Mouse (Mus musculus): ENCODE measurements around the gene Gcm1.

Gcm1 gene

DNA sequence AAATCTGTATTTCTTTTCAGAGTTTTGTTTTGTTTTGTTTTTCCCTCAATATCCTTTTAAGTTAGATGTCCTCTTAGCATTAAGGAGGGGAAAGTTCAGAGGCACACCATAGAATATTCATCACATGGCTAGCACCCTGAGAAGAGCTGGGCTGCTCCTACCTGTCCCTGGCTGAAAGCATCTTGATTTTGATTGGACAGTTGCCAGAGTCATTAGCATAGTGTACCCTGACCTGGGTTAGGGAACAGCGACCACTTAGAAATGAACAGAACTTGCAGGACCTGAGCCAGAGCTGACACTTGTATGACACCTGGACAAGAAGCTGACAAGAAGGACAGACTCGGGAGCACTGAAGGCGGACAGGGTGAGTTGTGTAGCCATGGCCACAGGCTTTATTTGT lies at the start of gene Gcm1:
Gcm1 (plus strand) TSS at position 248 of the 400 bp plus-strand sequence.
- no peak for DNase-seq (ENCODE audit: low spot score in 2 of 2)

DNA sequence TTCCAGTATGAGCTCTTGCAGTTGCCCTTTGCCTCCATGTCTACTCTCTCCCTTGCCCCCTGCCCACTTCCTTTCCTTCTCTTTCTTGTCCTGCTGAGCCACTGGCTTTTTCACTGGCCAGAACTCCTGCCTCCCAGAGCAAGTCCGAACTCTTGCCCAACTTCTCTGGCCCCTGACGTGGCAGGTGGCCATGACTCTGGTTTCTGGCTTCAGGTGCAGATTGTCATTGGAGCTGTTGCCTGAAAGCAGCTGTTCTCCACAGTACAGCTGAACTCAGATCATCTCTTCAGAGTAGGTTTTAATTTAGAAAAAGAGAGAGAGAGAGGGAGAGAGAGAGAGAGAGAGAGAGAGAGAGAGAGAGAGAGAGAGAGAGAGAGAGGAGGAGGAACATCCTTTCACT lies 48.4 kb upstream of the Gcm1 start:
- no peak for DNase-seq (ENCODE audit: low spot score in 2 of 2)

DNA sequence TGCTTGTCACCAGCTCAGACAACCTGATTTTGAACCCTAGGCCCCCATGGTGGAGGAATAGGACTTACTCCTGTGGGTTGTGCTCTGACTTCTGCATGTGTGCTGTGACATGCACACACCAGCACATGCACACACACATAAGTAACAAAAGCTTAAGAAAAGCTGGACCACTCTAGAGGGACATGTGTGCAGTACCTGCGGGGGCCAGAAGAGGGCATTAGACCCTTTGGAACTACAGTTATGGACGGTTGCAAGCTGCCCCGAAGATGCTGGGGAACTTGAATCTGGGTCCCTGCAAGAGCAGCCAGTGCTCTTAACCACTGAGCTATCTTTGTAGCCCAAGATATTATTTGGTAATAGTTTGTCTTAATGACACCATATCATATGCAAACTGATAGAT lies 46.2 kb upstream of the Gcm1 start:
- no peak for DNase-seq (ENCODE audit: low spot score in 2 of 2)

DNA sequence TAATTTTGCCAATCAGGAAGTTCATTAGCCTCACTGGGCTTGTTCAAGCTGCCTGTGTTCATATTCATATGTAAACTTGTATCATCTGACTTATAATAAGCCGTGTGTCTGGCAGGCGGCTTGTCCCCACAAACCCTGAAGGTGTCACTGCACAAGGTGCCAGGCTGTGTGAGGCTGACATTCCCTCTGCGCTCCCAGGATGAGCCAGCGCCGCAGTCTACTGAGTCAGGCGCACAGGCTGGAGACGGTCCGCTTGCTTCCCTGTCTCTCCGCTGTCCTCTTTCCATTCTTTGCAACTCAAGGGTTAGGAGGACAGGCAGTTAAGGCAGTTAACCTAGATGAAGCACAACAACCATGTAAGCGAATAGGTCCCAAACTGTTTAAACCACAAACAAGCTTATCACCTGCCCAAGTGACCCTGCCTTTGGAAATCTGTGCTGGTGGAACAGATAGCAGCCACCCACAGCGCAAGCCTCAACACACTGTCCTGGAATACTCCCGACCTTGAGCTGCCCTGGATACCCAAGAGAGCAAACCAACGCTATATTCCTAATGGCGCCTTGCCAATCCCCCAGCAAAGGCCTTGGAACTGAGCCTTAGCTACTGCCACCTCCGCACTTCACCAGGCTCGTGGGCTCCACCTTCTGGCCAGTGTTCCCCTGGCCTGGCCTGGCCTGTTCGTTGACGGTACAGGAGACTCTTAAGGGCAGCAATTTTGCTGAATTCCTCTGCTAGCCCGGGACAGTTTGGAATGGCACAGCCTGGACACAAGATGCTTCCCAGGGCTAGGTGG lies 45.3 kb upstream of the Gcm1 start:
- peak; percentile 66 to 87 for DNase-seq (ENCODE audit: low spot score in 2 of 2)

DNA sequence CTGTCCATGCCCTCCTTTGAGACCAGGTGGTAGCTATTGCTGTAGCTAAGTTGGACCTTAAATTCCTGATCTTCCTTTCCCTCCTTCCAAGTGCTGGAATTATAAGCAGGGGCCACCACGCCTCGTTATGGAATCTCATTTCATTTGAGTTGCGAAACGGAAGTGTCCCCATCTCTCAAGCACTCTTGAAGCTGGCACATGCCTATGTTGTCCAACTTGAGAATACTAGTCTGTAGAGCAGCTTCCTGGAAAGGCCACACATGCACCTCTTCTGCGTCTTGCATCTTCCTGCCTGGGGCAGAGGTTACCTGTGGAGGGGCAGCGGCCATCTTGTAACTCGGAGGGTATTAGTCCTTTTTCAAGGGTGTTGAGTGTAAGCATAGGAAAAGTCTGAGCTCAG lies 42.3 kb upstream of the Gcm1 start:
- DNase-seq (ENCODE audit: low spot score in 2 of 2), result no peak

- no peak for DNase-seq (ENCODE audit: low spot score in 2 of 2)
Measured at GRCm38 (mm10) chr9:78010187-78010586, 41.5 kb upstream of the Gcm1 start.

DNA sequence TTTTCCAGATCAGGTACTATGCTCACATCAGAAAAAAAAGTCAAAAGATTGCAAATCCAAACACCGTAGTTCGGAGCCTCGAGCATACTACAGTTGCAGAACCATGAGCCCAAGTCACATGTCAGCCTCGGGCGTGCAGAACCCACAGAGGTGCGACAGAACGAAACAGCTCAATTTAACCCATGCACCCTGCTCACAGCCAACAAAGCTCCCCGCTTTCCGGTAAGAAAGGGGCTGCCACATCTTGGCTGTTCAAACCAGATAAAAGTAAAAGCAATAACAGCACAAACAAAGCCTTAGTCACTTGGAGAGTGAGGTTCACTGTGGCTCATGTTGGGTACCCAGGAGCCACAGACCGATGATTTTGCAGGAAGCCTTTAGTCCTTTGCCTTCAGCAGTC lies 41.0 kb upstream of the Gcm1 start:
- DNase-seq (ENCODE audit: low spot score in 2 of 2), result no peak

- DNase-seq (ENCODE audit: low spot score in 2 of 2), result no peak
Measured at GRCm38 (mm10) chr9:78012066-78012465, 39.7 kb upstream of the Gcm1 start.

DNA sequence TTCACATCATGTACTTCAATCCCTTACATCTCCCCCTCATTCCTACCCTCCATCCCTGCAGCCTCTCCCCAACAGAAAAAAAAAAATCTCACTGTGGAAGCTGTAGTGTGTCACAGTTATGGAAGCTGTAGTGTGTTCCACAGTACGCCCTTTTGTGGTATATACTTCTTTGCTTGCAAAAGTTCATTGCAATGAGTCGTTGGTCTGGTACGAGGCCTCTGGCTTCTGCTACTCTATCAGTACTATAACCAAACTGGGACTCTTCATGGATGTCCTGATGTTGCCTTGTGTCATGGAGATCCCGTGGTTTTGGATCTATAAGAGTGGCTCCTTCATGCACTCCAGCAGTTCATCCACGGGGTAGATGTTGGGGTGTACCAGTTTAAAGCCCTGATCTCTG lies 39.0 kb upstream of the Gcm1 start:
- no peak for DNase-seq (ENCODE audit: low spot score in 2 of 2)

DNA sequence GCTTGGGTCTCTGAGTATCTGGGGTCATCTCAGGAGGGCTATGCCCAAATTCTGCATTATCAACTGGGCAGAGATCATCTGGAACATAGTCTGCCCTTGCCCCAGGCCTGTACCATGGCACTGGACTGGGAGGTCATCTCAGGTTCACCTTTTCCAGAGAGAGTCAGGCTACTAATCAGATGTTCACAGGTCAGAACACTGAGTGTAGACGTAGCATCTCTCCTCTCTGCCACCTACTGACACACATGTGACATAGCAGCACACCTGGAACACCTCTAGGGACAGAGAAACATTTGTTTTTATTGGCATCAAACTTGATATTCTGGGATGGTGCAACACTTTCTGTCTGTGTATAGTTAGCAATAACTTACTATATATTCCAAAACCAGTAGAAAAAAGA lies 37.9 kb upstream of the Gcm1 start:
- no peak for DNase-seq (ENCODE audit: low spot score in 2 of 2)

- no peak for DNase-seq (ENCODE audit: low spot score in 2 of 2)
Measured at GRCm38 (mm10) chr9:78015816-78016215, 35.9 kb upstream of the Gcm1 start.

GRCm38 (mm10) chr9:78016288-78016687 lies 35.4 kb upstream of the Gcm1 start:
- DNase-seq (ENCODE audit: low spot score in 2 of 2), result no peak

DNA sequence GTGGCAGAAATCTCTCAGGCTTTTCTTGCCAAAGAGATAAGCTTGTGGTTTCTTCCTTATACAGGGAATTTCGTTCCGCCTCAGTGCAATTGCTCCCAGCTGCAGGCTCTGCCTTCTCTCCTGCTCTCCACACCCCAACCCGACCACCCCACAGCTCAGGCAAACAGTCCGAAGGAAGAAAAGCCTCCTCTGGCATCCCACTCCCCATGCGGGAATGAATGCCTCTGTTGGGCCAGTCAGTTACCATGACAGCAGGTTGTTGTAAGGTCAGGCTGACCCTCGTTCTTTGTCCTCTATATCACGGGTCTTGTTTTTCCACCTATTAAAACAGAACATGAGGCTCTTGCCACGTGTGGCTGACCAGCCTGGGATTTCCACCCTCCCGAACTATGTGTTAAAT lies 30.5 kb upstream of the Gcm1 start:
- DNase-seq (ENCODE audit: low spot score in 2 of 2), result no peak

GRCm38 (mm10) chr9:78022187-78022945 lies 29.4 kb upstream of the Gcm1 start:
- peak; percentile 20 to 54 for DNase-seq (ENCODE audit: low spot score in 2 of 2)

DNA sequence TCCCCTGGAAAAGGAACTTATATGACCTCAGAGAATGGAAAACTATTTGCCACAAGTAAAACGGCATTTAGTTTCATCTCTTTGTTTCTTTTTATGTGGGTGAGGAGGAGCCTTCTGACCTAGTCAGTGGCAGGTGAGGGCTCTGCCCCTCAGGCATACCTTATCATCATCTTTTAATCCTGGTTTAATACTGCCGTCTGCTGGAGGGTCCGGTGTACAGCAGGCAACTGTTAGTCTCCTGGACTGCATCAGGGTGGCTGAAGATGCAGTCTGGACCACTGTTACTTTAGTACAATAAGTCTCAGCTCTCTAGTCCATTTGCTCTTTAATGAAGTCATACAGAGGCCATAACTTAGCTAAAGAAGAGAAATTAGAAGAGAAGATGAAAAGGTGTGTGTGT lies 26.9 kb upstream of the Gcm1 start:
- DNase-seq (ENCODE audit: low spot score in 2 of 2), result peak in 1 of 2 experiments; percentile 28

GRCm38 (mm10) chr9:78027099-78027498 lies 24.6 kb upstream of the Gcm1 start:
- DNase-seq (ENCODE audit: low spot score in 2 of 2), result no peak

DNA sequence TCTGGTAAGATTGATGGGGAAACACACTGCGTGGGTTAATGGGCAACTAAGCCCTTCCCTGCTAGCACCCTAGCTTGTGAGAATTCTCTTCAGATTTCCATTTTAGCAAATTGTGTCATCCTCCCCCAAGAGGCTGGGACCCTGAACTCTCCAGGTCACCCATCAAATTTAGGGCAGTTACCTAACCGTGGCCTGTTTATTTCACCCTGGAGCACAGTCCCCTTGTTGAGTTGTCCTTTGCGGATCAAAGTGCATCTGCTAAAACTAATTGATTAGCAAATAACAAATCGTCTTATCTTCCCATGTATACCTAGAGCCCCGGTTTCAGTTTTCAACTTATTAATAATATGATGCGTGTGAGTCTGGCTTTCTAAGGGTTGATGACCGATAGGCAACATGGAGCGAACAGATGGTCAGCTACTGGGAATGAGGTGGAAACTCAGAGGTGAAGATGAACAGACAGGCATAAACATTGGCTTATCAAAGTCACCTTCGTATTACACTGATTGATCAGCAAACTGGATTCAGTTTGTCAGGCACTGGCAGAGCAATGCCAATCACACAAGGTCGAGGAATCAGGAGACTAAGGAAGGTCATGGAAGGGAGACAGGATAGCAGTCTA lies 20.8 kb upstream of the Gcm1 start:
- DNase-seq (ENCODE audit: low spot score in 2 of 2), result no peak

GRCm38 (mm10) chr9:78032930-78033329 lies 18.8 kb upstream of the Gcm1 start:
- no peak for DNase-seq (ENCODE audit: low spot score in 2 of 2)

DNA sequence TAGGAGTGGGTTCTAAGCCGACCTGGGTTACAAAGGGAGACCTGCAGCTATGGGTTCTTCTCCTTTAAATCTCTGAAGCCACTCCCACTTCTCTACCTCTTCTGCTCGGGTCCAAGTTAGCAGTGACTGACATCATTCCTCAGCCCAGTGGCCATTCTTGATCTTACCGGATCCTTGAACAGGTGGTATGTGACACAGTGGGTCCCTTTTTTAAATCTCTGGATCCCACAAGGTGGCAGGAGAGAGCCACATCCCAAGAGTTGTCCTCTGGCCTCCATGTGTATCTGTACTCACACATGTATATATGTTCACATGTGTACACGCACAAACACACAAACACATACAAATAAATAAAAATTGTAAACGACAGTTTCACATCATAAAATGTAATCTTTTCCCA lies 16.4 kb upstream of the Gcm1 start:
- no peak for DNase-seq (ENCODE audit: low spot score in 2 of 2)

- DNase-seq (ENCODE audit: low spot score in 2 of 2), result no peak
Measured at GRCm38 (mm10) chr9:78035831-78036230, 15.9 kb upstream of the Gcm1 start.

- DNase-seq (ENCODE audit: low spot score in 2 of 2), result peak; percentile 64 to 78
Measured at GRCm38 (mm10) chr9:78038755-78039489, 12.8 kb upstream of the Gcm1 start.

DNA sequence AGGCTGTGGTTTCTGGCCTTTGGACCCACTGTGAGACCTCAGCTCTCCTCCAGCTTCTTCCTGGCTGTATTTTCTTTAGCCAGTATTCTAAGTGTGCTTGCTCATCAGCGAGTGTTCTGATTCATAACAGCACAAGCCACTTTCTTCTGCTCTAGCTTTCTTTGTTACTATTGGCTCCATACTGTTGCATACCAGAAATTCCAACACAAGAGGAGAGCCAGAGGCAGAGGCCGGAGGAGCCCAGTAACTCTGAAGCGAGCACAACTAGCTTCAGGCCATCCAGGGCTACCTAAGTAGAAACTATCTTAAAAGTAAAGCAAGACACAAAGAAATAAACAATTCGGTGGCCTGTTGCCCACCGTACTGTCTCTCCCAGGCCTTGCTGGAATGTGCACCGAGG lies 6.6 kb upstream of the Gcm1 start:
- DNase-seq (ENCODE audit: low spot score in 2 of 2), result no peak
